Mouse (Mus musculus): ENCODE data around the gene Bcl2l2.
A peak's percentile ranks its signal among the peaks of the same experiment; 100 is the strongest.

Bcl2l2 gene

GRCm38 (mm10) chr14:54883154-54884021 lies at the start of gene Bcl2l2, which contains the start of gene Gm20521:
Gene Bcl2l2 (plus strand): TSS chr14:54883377.
Gene Gm20521 (plus strand): TSS chr14:54883441.
- peak; percentile 32 for DNase-seq

DNA sequence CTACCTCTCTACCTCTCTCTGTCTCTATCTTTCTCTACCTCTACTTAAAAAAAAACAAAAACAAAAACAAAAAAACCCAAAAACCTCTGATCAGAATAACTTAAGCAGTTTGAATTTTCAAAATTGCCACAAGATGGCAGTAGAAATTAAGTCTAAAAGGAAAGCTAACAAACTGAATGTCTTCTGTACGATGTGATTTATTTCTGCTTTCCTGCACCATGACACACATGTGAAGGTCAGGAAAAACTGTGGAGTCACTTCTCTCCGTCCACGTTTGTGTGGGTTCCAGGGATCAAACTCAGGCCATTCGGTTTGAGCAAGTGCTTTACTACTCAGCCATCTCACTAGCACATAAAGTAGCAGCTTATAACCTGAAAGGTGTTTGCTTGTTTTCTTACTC lies 39.7 kb upstream of the Bcl2l2 start:
- no peak for DNase-seq

- DNase-seq = no peak
Observed at GRCm38 (mm10) chr14:54855726-54856125, 27.5 kb upstream of the Bcl2l2 start.

DNA sequence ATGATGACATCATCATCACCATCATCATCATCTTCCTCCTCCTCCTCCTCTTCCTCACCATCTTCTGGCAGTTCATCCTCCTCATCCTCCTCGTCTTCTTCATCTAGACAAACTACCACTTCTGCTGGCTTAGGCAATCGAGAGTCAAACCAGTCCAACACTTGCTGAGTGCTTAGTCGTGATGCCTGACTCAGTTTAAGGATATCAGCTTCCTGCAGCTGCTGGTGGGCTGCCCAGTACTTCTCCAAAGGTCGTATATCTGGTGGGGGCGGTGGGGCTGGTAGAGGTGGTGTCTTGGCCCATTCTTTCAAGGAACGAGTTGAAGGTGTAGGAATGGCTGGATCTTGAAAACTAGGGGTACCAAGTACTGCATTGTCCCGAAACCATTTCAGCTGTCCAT lies 26.5 kb upstream of the Bcl2l2 start:
- no peak for DNase-seq

DNA sequence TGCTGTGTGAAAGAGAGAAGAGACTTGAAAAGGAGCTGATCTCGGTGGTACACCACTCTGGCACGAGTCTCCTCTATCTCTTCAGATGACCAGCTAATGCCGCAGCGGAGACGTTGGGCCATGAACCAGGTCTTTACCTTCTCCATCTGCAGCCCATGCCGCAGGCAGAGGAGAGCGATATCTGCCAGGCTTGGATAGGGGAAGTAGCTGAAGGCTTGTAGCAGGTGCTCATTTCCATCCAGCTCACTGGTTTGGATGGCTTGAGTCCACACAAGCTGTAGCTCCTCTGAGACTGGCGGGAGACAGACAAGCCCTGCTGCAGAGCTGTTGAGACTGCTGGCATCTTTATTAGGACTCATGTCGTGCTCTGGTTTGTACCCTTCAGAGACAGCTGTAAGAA lies 25.3 kb upstream of the Bcl2l2 start:
- DNase-seq = no peak

DNA sequence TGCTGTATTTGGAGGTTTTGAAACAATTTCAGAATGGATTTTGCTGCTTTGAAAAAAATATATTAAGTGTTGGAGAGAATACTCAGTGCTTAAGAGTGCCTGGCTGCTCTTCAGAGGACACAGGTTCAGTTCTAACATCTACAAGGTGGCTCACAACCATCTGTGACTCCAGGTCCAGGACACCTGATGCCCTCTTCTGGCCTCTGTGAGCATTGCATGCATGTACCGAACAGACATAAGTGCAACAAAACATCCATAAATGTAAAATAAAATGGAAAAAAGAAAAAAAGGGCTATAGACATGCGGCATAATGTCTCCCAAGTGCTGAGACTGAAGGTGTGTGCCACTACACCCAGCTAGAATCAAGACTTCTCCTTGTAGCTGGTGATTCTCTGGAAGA lies 22.7 kb upstream of the Bcl2l2 start:
- peak; percentile 71 for DNase-seq

GRCm38 (mm10) chr14:54863501-54864312 lies 19.5 kb upstream of the Bcl2l2 start:
- peak; percentile 85 for DNase-seq

- no peak for DNase-seq
Observed at GRCm38 (mm10) chr14:54864313-54865036, 18.7 kb upstream of the Bcl2l2 start.

DNA sequence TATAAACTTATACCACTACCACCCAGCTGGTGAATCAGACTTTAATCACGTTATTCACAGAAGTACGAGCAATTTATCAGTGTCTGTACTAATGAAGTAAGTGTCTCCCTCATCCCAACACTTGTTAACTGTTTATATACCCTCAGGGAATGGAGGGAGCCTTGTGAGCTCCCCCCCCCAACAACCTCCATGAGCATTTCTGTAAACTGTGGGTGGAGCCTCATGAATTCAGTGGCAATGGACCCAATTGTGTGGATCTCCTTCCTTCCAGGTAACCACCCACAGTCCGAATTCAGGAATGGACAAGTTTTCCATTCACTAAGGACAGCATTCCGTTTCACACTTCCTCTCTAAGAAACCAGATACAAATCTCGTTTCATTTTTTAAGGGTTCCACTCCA lies 17.6 kb upstream of the Bcl2l2 start:
- DNase-seq = no peak

DNA sequence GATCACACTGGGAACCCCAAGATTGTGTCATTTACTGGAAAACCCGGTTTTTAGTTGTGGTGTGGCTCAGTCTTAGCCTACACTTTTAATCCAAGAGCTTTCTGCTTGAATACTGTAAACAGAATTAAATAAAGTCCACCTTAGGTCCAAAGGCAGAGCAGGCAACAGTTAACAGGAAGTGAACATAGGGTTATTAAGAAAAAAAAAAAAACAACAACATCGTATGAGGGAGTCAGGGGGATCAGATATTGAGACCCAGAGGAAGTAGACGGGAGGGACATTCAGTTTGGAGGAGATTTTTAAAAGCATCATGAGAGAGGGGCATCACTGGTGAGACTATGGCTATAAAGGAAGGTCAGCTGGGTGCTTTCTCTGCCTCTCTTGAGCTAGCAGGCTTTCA lies 16.9 kb upstream of the Bcl2l2 start:
- no peak for DNase-seq

DNA sequence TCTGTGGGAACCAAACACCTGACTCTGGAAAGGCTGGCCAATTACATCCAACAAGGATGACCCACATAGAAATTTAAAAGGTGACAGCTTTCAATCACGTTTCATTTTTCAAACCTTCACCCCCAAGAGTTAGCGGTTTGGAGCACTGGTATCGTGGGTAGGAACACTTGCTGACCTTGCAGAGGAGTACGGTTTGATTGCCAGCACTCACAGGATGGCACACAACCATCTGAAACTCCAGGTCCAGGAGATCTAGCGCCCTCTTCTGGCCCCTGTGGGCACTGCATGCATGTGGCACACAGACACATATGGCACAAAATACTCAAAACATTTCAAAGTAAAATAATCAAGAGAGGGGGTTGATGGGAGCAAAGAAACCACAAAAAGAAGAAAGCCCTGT lies 16.2 kb upstream of the Bcl2l2 start:
- DNase-seq = peak; percentile 56

- DNase-seq = no peak
Observed at GRCm38 (mm10) chr14:54868026-54868425, 15.2 kb upstream of the Bcl2l2 start.

DNA sequence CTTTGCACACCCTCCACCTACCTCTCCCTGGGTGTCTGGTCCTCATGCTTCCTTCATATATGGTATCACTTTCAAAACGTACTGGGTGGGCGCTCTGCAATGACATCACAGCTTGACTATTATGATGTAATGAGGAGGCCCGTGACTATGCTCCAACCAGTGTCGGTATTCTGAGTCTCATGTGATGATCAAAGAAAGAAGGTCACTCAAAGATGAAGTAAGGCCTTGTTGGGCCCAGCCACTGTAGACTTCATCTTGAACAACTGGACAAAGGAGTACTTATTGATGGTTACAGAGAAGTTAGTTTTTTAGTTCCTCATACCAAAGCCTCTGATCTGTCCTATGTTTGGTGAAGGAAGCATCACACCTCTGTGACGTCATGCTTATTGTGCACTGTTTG lies 12.3 kb upstream of the Bcl2l2 start, which contains the start of gene Homez:
TSS of gene Homez (minus strand) at position 101 of the 400 bp plus-strand sequence.
- no peak for DNase-seq

DNA sequence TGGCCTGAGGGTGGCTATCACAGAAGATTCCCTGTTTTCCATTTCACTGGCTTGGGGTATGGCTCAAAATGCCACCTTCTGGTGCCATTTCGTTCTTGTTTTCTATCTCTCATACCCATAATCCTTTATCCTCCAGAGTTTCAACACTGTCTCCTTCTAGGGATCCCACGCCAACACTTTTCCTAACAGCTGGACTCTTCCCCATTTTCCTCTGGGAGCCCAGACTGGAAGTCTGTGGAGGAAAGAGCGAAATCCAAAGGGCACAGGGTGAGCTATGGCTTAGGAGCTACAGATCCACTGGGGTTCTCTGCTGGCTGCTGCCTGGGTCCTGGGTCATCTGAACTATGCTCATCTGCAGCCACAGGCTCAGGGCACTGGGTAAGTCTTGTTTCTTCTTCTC lies 9.0 kb upstream of the Bcl2l2 start:
- no peak for DNase-seq

GRCm38 (mm10) chr14:54875844-54876538 lies 7.2 kb upstream of the Bcl2l2 start:
- no peak for DNase-seq

DNA sequence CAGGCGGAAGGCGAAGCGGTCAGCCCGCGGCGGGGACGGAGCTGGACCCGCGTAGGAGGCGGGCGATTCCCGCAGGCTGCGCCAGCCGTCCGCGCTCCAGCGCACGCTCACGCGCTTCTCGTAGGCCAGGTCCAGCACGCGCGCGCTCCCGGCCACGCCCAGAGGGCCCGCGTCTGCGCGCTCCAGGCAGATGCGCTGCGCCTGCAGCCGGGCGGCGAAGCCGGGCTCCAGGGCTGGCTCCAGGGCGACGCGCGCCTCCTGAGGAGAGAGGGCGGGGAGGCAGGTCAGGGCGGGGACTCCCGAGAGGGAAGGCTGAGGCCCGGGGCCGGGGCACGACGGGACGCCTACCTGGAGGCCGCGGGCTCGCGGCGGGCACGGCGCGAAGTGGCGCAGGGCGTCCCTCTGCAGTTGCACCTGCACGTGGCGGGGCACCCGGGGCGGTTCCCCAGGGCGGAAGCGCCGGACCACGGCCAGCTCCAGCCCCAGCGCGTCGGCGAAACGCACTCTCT lies 6.6 kb upstream of the Bcl2l2 start:
- DNase-seq = peak; percentile 86

DNA sequence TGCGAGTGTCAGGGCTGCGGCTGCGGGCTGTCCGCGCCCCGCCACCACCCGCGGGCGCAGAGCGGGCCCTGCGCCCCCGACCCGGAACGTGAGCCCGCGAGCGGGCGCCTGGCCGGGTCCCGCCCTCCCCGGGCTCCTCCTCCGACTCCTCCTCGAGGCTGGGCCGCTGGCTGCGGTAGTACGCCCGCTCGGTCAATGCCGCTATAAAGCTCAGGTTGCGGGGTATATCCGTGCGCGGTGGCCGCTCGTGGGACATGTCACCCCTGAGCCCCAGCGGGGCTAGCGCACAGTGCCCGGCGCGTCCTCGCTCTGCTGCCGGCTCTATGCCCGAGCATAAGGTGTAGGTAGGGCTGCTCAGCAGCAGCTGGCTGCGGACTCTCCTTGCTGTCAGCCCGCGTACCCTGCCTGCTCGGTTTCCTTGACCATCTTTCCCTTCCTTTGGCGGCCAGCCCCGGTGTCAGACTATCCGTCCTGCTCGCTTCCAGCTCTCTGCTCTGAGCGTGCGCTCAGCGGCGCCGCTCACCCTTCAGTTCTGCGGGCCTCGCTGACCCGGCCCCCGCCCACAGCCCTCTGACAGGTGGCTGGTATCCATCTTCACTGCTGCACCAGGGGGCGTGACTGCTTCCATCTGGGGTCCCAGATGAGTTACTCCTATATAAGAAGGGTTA lies 6.0 kb upstream of the Bcl2l2 start, which contains the start of gene Ppp1r3e:
TSS of gene Ppp1r3e (minus strand) at position 503 of the 668 bp plus-strand sequence.
- DNase-seq = peak; percentile 67

DNA sequence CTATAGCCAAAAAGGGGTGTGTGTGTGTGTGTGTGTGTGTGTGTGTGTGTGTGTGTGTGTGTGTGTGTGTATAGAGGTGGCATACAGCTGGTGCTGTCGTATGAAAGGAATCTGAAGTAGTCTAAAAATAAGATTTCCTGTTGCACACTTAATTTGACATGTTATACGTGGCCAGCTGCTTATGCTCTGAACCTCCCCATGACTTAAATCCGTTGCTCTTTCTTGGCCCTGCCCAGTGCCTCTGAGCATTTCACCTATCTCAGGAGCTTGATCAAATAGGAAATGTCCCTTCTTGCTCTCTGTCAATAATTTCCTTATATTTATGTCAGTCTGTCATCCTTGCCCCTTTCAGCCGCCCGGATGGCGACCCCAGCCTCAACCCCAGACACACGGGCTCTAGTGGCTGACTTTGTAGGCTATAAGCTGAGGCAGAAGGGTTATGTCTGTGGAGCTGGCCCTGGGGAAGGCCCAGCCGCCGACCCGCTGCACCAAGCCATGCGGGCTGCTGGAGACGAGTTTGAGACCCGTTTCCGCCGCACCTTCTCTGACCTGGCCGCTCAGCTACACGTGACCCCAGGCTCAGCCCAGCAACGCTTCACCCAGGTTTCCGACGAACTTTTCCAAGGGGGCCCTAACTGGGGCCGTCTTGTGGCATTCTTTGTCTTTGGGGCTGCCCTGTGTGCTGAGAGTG lies 990 bp downstream of the Bcl2l2 start:
- DNase-seq = no peak

- DNase-seq = no peak
Observed at GRCm38 (mm10) chr14:54885309-54885708, 2.1 kb downstream of the Bcl2l2 start.

GRCm38 (mm10) chr14:54892200-54892599 lies 9.0 kb downstream of the Bcl2l2 start, which contains the start of gene Pabpn1:
Gene Pabpn1 (plus strand): TSS chr14:54892500.
- DNase-seq = no peak

DNA sequence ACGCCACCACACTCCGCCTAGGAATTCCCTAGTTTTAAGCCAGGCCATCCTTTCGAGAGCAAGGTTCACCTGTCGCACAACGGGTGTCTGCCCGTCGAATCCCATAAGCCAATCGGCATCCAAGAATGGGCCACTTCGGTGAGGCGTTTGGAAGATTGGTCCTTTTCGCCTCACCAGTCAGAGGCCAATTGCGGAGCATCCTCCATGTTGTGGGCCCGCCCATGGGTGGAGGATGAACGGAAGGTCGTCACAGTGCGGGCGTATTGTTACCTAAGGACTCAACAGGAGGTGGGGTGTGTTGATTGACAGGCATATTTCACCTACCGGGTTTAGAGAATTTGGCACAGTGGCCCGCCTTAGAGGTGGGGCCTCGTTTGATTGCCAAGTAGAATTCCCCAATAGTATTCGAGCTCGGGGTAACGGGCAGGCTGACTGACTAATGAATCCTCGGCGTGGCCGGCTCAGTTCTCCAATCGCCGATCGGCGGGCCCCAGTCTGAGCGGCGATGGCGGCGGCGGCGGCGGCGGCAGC lies 10.5 kb downstream of the Bcl2l2 start:
- peak; percentile 96 for DNase-seq

Measured in thymus, postnatal 14 days (tissue).